Mouse (Mus musculus) CD4-positive, CD25-positive, alpha-beta regulatory T cell, adult 2 months (primary cell): Measurements from ENCODE around the gene Nrbp1.
"Not testable (repeated sequence)": the region's sequence is repeated elsewhere in the genome, so short reads cannot be mapped to it uniquely, and the experiment has no call there.

ENCODE experiments used
- DNase-seq: peaks from one replicate; pipeline ENCODE4 v3.0.0-alpha.2; 2012; ENCODE audit warnings: low read depth, low spot score

Gene Nrbp1

GRCm38 (mm10) chr5:31204421-31204820 is 36.2 kb upstream of the Nrbp1 start:
- no peak for DNase-seq

DNA sequence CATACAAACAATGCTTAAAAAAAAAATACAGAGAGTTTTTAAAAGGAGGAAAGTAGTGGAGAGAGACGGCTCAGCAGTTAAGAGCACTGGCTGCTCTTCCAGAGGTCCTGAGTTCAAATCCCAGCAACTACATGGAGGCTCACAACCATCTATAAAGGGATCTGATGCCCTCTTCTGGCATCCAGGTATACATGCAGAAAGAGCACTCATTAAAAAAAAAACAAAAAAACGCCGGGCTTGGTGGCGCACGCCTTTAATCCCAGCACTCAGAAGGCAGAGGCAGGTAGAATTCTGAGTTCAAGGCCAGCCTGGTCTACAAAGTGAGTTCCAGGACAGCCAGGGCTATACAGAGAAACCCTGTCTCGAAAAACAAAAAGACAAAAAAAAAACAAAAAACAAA is 24.1 kb upstream of the Nrbp1 start:
- not testable (repeated sequence) for DNase-seq

DNA sequence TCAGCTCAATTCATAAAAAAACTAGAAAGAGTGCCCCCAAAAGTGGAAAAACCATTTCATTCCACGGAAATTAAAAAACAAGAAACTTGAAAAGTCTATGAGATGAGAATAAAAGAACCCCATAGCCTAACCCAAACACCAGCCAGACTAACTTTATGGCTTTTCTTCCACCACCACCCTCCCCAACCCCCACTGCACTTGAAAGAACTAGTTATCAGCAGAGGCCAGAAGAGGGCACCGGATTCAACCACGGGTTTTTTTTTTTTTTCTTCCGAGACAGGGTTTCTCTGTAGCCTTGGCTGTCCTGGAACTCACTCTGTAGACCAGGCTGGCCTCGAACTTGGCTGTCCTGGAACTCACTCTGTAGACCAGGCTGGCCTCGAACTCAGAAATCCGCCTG is 22.4 kb upstream of the Nrbp1 start:
- peak; percentile 71 for DNase-seq

GRCm38 (mm10) chr5:31219070-31219469 is 21.6 kb upstream of the Nrbp1 start:
- DNase-seq = peak; percentile 58

DNA sequence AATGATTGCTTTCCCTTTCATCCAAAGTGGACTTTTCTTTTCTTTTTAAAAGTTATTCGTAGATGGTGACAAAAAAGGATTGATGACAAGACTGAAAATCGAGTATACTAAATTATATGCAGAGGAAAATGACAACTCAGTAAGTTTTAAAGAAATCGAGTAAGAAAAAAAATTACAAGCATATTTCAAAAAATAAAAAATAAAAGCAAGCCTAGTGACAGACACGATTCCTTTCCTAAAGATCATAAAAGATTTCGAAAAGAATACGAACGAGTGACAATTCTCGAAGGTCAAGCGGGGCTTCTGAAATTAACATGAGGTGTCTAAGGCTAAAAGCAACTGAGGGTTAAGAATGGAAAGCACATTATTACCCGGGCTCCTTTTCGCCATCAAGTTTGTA is 21.2 kb upstream of the Nrbp1 start:
- no peak for DNase-seq

DNA sequence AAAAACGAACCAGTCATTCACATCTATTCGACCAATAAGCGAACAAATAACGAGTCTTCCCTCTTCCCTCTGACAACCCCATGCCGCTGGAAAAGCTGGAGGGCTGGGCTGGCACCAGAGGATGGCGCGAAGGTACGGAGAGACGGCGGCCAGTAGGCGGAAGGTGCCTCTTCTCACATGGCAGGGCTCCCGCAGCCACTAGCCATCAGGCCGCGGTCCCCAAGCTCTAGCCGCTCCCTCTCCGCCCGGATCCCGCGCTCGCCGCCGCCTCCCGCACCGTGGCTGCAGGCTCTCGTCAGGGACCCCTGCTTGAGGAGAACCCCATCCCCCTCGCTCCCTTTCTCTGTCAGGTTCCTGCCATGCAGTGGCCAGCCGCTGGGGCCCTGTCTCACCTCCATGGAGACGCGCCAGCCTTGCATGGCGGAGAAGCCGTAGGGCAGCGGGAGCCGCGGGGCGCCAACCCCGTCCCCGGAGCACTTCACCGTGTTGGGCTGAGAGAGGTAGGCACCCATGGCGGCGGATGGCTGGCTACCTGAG is 20.7 kb upstream of the Nrbp1 start:
- no peak for DNase-seq

GRCm38 (mm10) chr5:31220448-31221303 is 20.0 kb upstream of the Nrbp1 start, which contains the start of gene Ppm1g:
Ppm1g (minus strand) TSS chr5:31220687.
- DNase-seq = peak; percentile 98

- DNase-seq = peak; percentile 53
Measured at GRCm38 (mm10) chr5:31221304-31221945, 19.2 kb upstream of the Nrbp1 start.

GRCm38 (mm10) chr5:31222696-31223095 is 18.0 kb upstream of the Nrbp1 start:
- no peak for DNase-seq

DNA sequence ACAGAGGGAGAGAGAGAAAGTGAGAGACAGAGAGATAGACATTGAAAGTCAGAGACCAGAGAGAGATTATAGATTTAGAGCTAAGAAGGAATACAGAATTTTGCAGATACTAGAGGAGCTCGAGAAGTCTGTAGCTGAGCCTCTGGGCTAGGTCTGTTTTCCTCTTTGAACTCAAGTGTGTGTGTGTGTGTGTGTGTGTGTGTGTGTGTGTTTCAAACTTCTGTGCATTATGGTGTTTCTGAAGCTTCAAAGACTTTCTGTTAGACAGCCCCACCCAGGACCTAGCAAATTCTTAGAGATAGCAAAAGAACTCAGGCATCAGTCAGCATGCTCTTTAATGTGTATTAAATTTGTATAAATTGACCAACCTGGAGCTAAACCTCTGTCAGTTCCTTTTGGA is 14.0 kb upstream of the Nrbp1 start:
- peak; percentile 63 for DNase-seq

DNA sequence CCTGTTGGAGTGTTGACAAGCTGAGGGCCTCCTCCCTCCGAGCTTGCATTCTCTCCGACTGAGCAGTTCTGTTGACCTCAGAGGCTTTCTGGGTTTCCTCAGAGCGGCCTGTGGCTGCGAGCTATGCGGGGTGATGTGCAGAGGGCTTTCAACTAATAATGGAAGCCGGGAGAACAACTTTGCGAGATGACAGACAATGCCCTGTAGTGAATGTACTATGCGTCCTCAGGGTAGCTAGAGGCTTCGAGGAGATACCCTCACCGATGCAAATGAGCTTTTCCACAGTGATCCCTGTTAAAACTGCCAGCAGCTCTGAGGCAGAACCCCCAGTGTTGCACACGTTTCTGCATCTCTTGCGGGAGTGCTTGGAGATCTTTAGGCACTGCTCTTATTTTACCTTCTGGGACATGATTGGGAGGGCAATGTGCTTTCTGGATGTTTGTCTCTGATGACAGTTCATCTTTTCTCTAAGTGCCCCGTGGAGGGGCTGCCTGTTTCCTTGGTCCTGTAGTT is 914 bp downstream of the Nrbp1 start:
- DNase-seq = peak; percentile 25

GRCm38 (mm10) chr5:31242191-31242590 is 1.5 kb downstream of the Nrbp1 start:
- no peak for DNase-seq

DNA sequence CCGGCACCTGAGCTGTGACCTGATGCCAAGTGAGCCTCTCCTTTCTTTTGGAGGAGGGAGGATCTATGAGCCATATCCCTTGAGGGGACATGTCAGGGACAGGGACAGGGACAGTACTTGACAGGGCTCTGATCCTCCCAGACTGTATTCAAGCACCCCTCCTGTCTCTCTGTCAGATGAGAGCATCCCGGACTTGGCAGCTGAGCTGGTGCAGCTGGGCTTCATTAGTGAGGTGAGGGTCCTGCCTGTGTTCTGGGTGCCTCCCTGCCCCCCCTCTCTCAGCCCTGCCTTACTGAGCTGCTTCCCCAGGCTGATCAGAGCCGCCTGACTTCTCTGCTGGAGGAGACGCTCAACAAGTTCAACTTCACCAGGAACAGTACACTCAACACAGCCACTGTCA is 10.1 kb downstream of the Nrbp1 start:
- no peak for DNase-seq

- peak; percentile 72 for DNase-seq
Measured at GRCm38 (mm10) chr5:31251541-31252101, 11.0 kb downstream of the Nrbp1 start, which contains the start of gene Krtcap3. Krtcap3 (plus strand) TSS chr5:31251691.

- no peak for DNase-seq
Measured at GRCm38 (mm10) chr5:31252151-31252550, 11.5 kb downstream of the Nrbp1 start.

DNA sequence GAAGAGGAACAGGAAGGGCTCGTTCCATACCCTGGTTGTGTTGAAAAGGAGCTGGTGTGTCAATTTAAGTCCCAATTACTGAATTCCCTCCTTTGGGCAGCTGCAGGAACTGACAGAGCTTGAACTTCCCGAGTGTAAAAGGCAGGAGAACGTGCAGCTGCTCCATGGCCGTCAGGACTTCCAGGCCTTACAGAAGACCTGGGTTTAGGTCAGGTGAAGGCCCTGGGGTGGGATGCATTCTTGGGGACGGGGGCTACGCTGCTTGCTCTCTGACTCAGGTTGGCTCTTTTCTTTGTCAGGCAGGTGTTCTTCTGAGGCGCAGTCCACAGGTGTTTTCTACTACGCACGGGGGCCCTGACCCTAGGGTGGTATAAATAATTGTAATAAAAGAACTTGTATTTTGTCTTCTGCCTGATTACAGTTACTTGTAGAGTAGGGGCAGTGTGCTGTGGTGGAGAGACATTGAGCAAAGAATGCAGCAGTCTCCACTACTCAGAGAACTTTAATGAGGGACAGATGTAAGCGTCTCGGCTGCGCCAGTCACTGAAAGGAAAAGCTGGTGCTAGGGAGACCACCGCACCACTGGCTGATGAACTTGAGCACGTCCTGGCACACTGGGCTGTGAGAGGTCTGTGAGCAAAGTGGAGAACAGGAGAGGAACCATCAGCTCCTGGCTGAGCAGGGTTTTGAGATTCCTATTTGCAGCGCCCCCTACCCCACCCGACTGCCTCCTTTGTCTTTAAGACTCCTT is 12.3 kb downstream of the Nrbp1 start:
- DNase-seq = no peak

- no peak for DNase-seq
Measured at GRCm38 (mm10) chr5:31253806-31254205, 13.1 kb downstream of the Nrbp1 start.

DNA sequence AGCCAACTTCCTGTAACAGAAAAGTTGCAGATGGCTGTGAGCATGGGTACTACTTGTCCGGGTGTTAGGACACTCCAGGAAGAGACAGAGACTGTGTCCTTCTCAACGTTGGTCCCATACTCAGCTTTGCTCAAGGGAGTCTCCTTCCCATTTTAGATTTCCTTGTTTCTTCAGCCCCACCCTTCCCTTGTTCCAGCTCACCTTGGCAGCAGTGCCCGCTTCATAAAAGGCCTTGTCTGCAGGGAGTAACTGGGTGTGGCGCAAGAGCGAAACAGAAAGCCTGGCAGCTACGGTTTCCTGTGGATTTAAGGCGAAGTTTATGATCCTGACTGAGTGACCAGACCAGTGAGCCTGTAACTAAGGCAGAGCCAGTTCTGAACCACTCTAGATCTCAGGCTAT is 13.8 kb downstream of the Nrbp1 start:
- no peak for DNase-seq

DNA sequence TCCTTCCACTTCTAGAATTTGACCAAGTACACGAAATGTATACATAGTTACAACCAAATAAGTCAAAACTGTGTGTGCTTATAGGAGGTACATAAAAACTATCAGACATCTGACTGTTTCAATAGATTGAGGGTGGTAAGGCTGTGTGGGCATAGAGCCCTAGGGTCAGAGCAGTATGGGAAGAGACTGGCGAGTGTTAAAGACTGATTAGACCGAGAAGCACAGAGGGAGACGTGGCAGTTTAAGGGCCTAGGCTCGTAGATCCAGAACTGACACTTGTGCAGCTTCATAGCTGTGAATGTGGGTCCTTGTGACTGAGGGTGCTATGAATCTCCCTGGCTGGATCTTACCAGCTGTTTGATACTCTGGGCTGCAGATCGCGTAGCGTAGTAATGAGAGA is 14.2 kb downstream of the Nrbp1 start:
- no peak for DNase-seq

GRCm38 (mm10) chr5:31255381-31255780 is 14.7 kb downstream of the Nrbp1 start:
- DNase-seq = no peak

GRCm38 (mm10) chr5:31255971-31256370 is 15.3 kb downstream of the Nrbp1 start:
- DNase-seq = peak; percentile 31
